Mouse (Mus musculus) heart, embryonic 15.5 days (tissue): ENCODE data around the gene Pla2g4e. TPM values are rescaled to one million over a fixed set of nuclear protein-coding genes. Genes with fewer than 3 reads are reported as not detected.
A peak's percentile ranks its signal among the peaks of the same experiment; 100 is the strongest.

Source experiments
- ATAC-seq: fragments of 200-750 bp; cut with Nextera tagmentation; replicated peaks from 2 replicates; pipeline ENCODE4 v1.8.0; 2017; ENCODE audit warnings: low read depth, moderate TSS enrichment; ENCODE audit not compliant: insufficient number of reproducible peaks, insufficient read depth, low FRiP score
- H3K27ac ChIP-seq: fragments of 300-500 bp; sonication (generic); 2 replicates; pipeline ENCODE4 v1.5.1; 2015; ENCODE audit warnings: mild to moderate bottlenecking, inconsistent platforms
- H3K27me3 ChIP-seq: fragments of 300-500 bp; sonication (generic); 2 replicates; pipeline ENCODE4 v1.6.1; 2015; ENCODE audit warnings: inconsistent platforms
- H3K36me3 ChIP-seq: fragments of 300-500 bp; sonication (generic); 2 replicates; pipeline ENCODE4 v1.6.1; 2015; ENCODE audit warnings: mild to moderate bottlenecking, inconsistent platforms
- H3K4me1 ChIP-seq: fragments of 300-500 bp; sonication (generic); replicated peaks from 2 replicates; pipeline ENCODE4 v1.6.1; 2015; ENCODE audit warnings: inconsistent platforms
- H3K4me2 ChIP-seq: fragments of 300-500 bp; sonication (generic); 2 replicates; pipeline ENCODE4 v1.6.1; 2015; ENCODE audit warnings: inconsistent platforms, mild to moderate bottlenecking, moderate library complexity
- H3K4me3 ChIP-seq: fragments of 300-500 bp; sonication (generic); 2 replicates; pipeline ENCODE4 v1.5.1; 2015; ENCODE audit warnings: mild to moderate bottlenecking, inconsistent platforms
- H3K9ac ChIP-seq: fragments of 300-500 bp; sonication (generic); 2 replicates; pipeline ENCODE4 v1.6.1; 2015; ENCODE audit warnings: mild to moderate bottlenecking, inconsistent platforms
- H3K9me3 ChIP-seq: fragments of 300-500 bp; sonication (generic); replicated peaks from 2 replicates; pipeline ENCODE4 v1.6.1; 2016; ENCODE audit warnings: inconsistent platforms
- WGBS: fragments of 180-500 bp; shearing (Covaris S2); methylation state at CpG from one replicate; pipeline ENCODE4 v1.1.7; 2015; ENCODE audit warnings: mixed read lengths; 5-methylcytosine and 5-hydroxymethylcytosine counted together
- polyA plus RNA-seq: library from polyadenylated mRNA; unstranded; fragments of >200 nt; fragmentation: Nextera tagmentation; extraction: Ambion mirVana; gene quantifications from 2 replicates; pipeline ENCODE4 v1.2.1, GENCODE M21; 2015

Gene Pla2g4e
- polyA plus RNA-seq, 1 experiment from 2014 or later, result 1.6 TPM

- H3K4me3 ChIP-seq, result no peak overlapping the region
- H3K9me3 ChIP-seq, result no peaks in the 10 kb centered on the region
- H3K36me3 ChIP-seq, result peaks cover 9% of the 10 kb centered on the region; the same call in 1 of the 2 replicates
- WGBS, result 55% methylated on average over 5 of the region's 5 CpGs
- no peak overlapping the region for H3K9ac ChIP-seq
- H3K27me3 ChIP-seq, result no peaks in the 10 kb centered on the region
- no peak overlapping the region for H3K27ac ChIP-seq
- no peak for ATAC-seq
- no peak overlapping the region for H3K4me2 ChIP-seq
- peaks cover 70% of the 10 kb centered on the region for H3K4me1 ChIP-seq
Measured at GRCm38 (mm10) chr2:120137281-120137680, 107.9 kb downstream of the Pla2g4e start.

GRCm38 (mm10) chr2:120134453-120135075 is 110.6 kb downstream of the Pla2g4e start:
- Histone ChIP-seq H3K9me3 (no peaks in the 10 kb centered on the region), H3K4me3 (no peak overlapping the region), H3K36me3 (peaks cover 9% of the 10 kb centered on the region; the same call in 1 of the 2 replicates), H3K9ac (peak overlapping the region; percentile 11), H3K4me2 (no peak overlapping the region), H3K4me1 (peaks cover 73% of the 10 kb centered on the region), H3K27ac (peak overlapping the region; percentile 82), H3K27me3 (no peaks in the 10 kb centered on the region)
- peak; percentile 65 for ATAC-seq

GRCm38 (mm10) chr2:120131881-120132280 is 113.3 kb downstream of the Pla2g4e start:
- no peaks in the 10 kb centered on the region for H3K9me3 ChIP-seq
- peaks cover 86% of the 10 kb centered on the region for H3K4me1 ChIP-seq
- H3K27me3 ChIP-seq, result no peaks in the 10 kb centered on the region
- no peak for ATAC-seq
- H3K4me2 ChIP-seq, result no peak overlapping the region
- peaks cover 9% of the 10 kb centered on the region; the same call in 1 of the 2 replicates for H3K36me3 ChIP-seq
- peak overlapping the region; percentile 92 for H3K27ac ChIP-seq
- WGBS, result 42% methylated on average over 1 of the region's 1 CpGs
- no peak overlapping the region for H3K9ac ChIP-seq
- no peak overlapping the region for H3K4me3 ChIP-seq

- peaks cover 80% of the 10 kb centered on the region for H3K4me1 ChIP-seq
- ATAC-seq, result 0 out of 2 replicates have a peak, but pooled peaks have one; percentile 25
- no peaks in the 10 kb centered on the region for H3K27me3 ChIP-seq
- peak overlapping the region; percentile 92 for H3K27ac ChIP-seq
- 21% methylated on average over 8 of the region's 8 CpGs for WGBS
- H3K9ac ChIP-seq, result 0 out of 2 replicates have a peak overlapping the region, but pooled peaks have one; percentile 14
- no peaks in the 10 kb centered on the region for H3K9me3 ChIP-seq
- H3K4me2 ChIP-seq, result peak overlapping the region; percentile 27; the same call in 1 of the 2 replicates
- no peak overlapping the region for H3K4me3 ChIP-seq
- H3K36me3 ChIP-seq, result 0 out of 2 replicates have a peak, but pooled peaks cover 6% of the 10 kb centered on the region
Measured at GRCm38 (mm10) chr2:120129252-120129908, 115.8 kb downstream of the Pla2g4e start.

GRCm38 (mm10) chr2:120128611-120129051 is 116.5 kb downstream of the Pla2g4e start:
- H3K27ac ChIP-seq, result peak overlapping the region; percentile 92
- no peaks in the 10 kb centered on the region for H3K9me3 ChIP-seq
- H3K36me3 ChIP-seq, result 0 out of 2 replicates have a peak, but pooled peaks cover 6% of the 10 kb centered on the region
- WGBS, result 17% methylated on average over 1 of the region's 1 CpGs
- peak overlapping the region; percentile 16; the same call in 1 of the 2 replicates for H3K4me2 ChIP-seq
- peaks cover 74% of the 10 kb centered on the region for H3K4me1 ChIP-seq
- no peak overlapping the region for H3K4me3 ChIP-seq
- 0 out of 2 replicates have a peak overlapping the region, but pooled peaks have one; percentile 30 for H3K9ac ChIP-seq
- no peaks in the 10 kb centered on the region for H3K27me3 ChIP-seq
- peak; percentile 59 for ATAC-seq

- Histone ChIP-seq H3K4me3 (no peak overlapping the region), H3K27ac (peak overlapping the region; percentile 92), H3K9ac (no peak overlapping the region), H3K4me2 (no peak overlapping the region; the same call in 1 of the 2 replicates), H3K36me3 (0 out of 2 replicates have a peak, but pooled peaks cover 6% of the 10 kb centered on the region), H3K27me3 (no peaks in the 10 kb centered on the region), H3K4me1 (peaks cover 70% of the 10 kb centered on the region), H3K9me3 (no peaks in the 10 kb centered on the region)
- no peak for ATAC-seq
Measured at GRCm38 (mm10) chr2:120128011-120128410, 117.1 kb downstream of the Pla2g4e start.

- Histone ChIP-seq H3K4me1 (peaks cover 70% of the 10 kb centered on the region), H3K27ac (peak overlapping the region; percentile 92), H3K4me3 (no peak overlapping the region), H3K4me2 (no peak overlapping the region), H3K9ac (no peak overlapping the region), H3K36me3 (0 out of 2 replicates have a peak, but pooled peaks cover 6% of the 10 kb centered on the region), H3K27me3 (no peaks in the 10 kb centered on the region), H3K9me3 (no peaks in the 10 kb centered on the region)
- no peak for ATAC-seq
- 24% methylated on average over 1 of the region's 1 CpGs for WGBS
Measured at GRCm38 (mm10) chr2:120126901-120127300, 118.2 kb downstream of the Pla2g4e start.

- no peak for ATAC-seq
- Histone ChIP-seq H3K27me3 (no peaks in the 10 kb centered on the region), H3K27ac (peak overlapping the region; percentile 92), H3K4me3 (no peak overlapping the region), H3K4me2 (no peak overlapping the region), H3K36me3 (0 out of 2 replicates have a peak, but pooled peaks cover 6% of the 10 kb centered on the region), H3K9me3 (no peaks in the 10 kb centered on the region), H3K9ac (no peak overlapping the region), H3K4me1 (peaks cover 67% of the 10 kb centered on the region)
- 47% methylated on average over 4 of the region's 4 CpGs for WGBS
Measured at GRCm38 (mm10) chr2:120126408-120126807, 118.7 kb downstream of the Pla2g4e start.

- H3K9me3 ChIP-seq, result no peaks in the 10 kb centered on the region
- peaks cover 65% of the 10 kb centered on the region for H3K4me1 ChIP-seq
- H3K4me3 ChIP-seq, result no peak overlapping the region
- no peak for ATAC-seq
- H3K4me2 ChIP-seq, result no peak overlapping the region
- no peaks in the 10 kb centered on the region for H3K27me3 ChIP-seq
- H3K9ac ChIP-seq, result no peak overlapping the region
- H3K27ac ChIP-seq, result no peak overlapping the region
- H3K36me3 ChIP-seq, result 0 out of 2 replicates have a peak, but pooled peaks cover 6% of the 10 kb centered on the region
- WGBS, result 100% methylated on average over 1 of the region's 1 CpGs
Measured at GRCm38 (mm10) chr2:120125461-120125860, 119.7 kb downstream of the Pla2g4e start.

- H3K36me3 ChIP-seq, result 0 out of 2 replicates have a peak, but pooled peaks cover 6% of the 10 kb centered on the region
- peaks cover 59% of the 10 kb centered on the region for H3K4me1 ChIP-seq
- no peaks in the 10 kb centered on the region for H3K9me3 ChIP-seq
- no peak overlapping the region for H3K9ac ChIP-seq
- no peak overlapping the region for H3K4me3 ChIP-seq
- H3K4me2 ChIP-seq, result no peak overlapping the region
- peak overlapping the region; percentile 5; the same call in 1 of the 2 replicates for H3K27ac ChIP-seq
- no peak for ATAC-seq
- H3K27me3 ChIP-seq, result no peaks in the 10 kb centered on the region
- WGBS, result 64% methylated on average over 2 of the region's 2 CpGs
Measured at GRCm38 (mm10) chr2:120124946-120125345, 120.2 kb downstream of the Pla2g4e start.

GRCm38 (mm10) chr2:120124096-120124495 is 121.0 kb downstream of the Pla2g4e start:
- H3K4me1 ChIP-seq, result peaks cover 51% of the 10 kb centered on the region
- H3K4me3 ChIP-seq, result no peak overlapping the region
- H3K27ac ChIP-seq, result peak overlapping the region; percentile 5
- no peaks in the 10 kb centered on the region for H3K27me3 ChIP-seq
- no peaks in the 10 kb centered on the region for H3K9me3 ChIP-seq
- H3K9ac ChIP-seq, result no peak overlapping the region
- H3K4me2 ChIP-seq, result no peak overlapping the region
- WGBS, result 52% methylated on average over 1 of the region's 1 CpGs
- 0 out of 2 replicates have a peak, but pooled peaks cover 6% of the 10 kb centered on the region for H3K36me3 ChIP-seq
- ATAC-seq, result no peak
